ENCODE assay signal across 8 mouse cellular contexts in the genomic region with DNA sequence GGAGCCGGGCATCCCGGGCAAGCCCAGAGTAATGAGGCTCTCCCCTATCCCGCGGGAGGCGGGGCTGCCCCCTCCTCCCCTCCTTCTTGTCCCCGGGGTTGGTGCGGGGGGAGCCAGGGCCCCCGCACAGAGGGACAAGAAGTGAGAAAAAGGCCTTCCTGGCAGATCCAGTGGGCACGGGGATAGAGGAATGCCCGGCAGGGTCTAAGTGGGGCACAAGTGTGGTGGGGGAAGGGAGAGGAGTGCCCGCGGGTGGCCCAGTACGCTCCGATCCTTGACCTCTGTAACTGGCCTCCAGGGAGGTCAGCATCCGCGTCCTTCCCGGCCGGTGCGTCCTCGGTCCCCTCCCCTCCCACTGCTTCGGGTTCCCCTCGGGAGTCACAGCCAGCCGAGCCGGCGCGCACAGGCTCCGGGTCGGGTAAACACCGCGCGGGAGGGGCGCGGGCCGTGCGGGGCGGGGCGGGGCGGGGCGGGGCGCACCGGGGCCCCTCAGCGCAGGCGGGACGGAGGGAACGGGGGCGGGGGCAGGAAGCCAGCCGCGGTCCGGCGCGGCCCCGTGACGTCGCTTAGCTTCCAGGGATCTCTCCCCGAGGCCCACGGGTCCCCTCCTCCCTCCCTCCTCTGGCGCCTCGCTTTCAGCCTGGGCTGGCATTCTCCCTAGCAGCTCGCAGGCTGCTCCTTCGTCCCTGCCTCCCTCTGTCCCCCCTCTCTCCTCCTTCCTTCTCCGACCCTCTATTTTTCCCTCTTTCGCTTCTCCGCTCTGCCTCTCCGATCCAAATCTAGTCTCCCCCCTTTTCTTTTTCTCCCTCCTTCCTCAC. TPM values are rescaled to one million over a fixed set of nuclear protein-coding genes. Genes with fewer than 3 reads are reported as not detected.
DNase-seq lines count a peak whose midpoint lies in the region; ATAC-seq and TF ChIP-seq lines count a peak whose summit lies in the region.

A gene (plus strand): TSS at position 562 of the 818 bp plus-strand sequence.

- peak; percentile 67 for TF ChIP-seq POLR2A in small intestine, adult 2 months (IDR thresholded peaks at IDR 0.05; ENCODE audit: low read depth, low read length)

- H3K4me1 ChIP-seq in embryonic facial prominence, embryonic 14.5 days (ENCODE audit: control insufficient read depth, insufficient read depth, low read length): peaks cover 8% of the 10 kb centered on the region
- H3K4me1 ChIP-seq in heart, embryonic 10.5 days: peaks cover 37% of the 10 kb centered on the region
- H3K4me1 ChIP-seq in limb, embryonic 12.5 days (replicated peaks): peaks cover 25% of the 10 kb centered on the region
- peaks cover 59% of the 10 kb centered on the region for H3K4me1 ChIP-seq in midbrain, embryonic 13.5 days (replicated peaks)
- H3K4me1 ChIP-seq in small intestine, adult 2 months (ENCODE audit: control insufficient read depth, insufficient read depth, insufficient read length, low read length): peaks cover 10% of the 10 kb centered on the region; the same call in 1 of the 2 replicates

- no peaks in the 10 kb centered on the region for H3K36me3 ChIP-seq in embryonic facial prominence, embryonic 14.5 days (ENCODE audit: control insufficient read depth, insufficient read depth, low read length)
- H3K36me3 ChIP-seq in heart, embryonic 10.5 days: no peaks in the 10 kb centered on the region
- no peaks in the 10 kb centered on the region for H3K36me3 ChIP-seq in limb, embryonic 12.5 days
- H3K36me3 ChIP-seq in midbrain, embryonic 13.5 days: 0 out of 2 replicates have a peak, but pooled peaks cover under 1% of the 10 kb centered on the region
- no peaks in the 10 kb centered on the region for H3K36me3 ChIP-seq in small intestine, adult 2 months (ENCODE audit: control insufficient read depth, insufficient read depth, low read length)

- no peak for TF ChIP-seq CTCF in small intestine, adult 2 months (IDR thresholded peaks at IDR 0.05; ENCODE audit: extremely low read depth, insufficient read length, insufficient replicate concordance, low read depth, low read length)

- H3K9ac ChIP-seq in embryonic facial prominence, embryonic 14.5 days (ENCODE audit: low read depth, low read length): peak within 1 kb of the TSS; percentile 82
- H3K9ac ChIP-seq in limb, embryonic 12.5 days (replicated peaks): peak within 1 kb of the TSS; percentile 79
- peak within 1 kb of the TSS; percentile 95 for H3K9ac ChIP-seq in midbrain, embryonic 13.5 days (replicated peaks)

- peak; percentile 80 for ATAC-seq in embryonic facial prominence, embryonic 14.5 days (ENCODE audit: low read depth)
- peak; percentile 54 for ATAC-seq in limb, embryonic 12.5 days (ENCODE audit: insufficient number of reproducible peaks, insufficient read depth, low FRiP score, low TSS enrichment, low read depth)
- peak; percentile 84 for ATAC-seq in midbrain, embryonic 13.5 days

- H3K9me3 ChIP-seq in embryonic facial prominence, embryonic 14.5 days (ENCODE audit: control insufficient read depth, low read length): no peaks in the 10 kb centered on the region
- H3K9me3 ChIP-seq in heart, embryonic 10.5 days: no peaks in the 10 kb centered on the region
- H3K9me3 ChIP-seq in limb, embryonic 12.5 days: no peaks in the 10 kb centered on the region
- H3K9me3 ChIP-seq in midbrain, embryonic 13.5 days: no peaks in the 10 kb centered on the region

- H3K4me2 ChIP-seq in embryonic facial prominence, embryonic 14.5 days (ENCODE audit: low read depth, low read length): peak within 1 kb of the TSS; percentile 96
- peak within 1 kb of the TSS; percentile 97 for H3K4me2 ChIP-seq in limb, embryonic 12.5 days
- peak within 1 kb of the TSS; percentile 80 for H3K4me2 ChIP-seq in midbrain, embryonic 13.5 days (replicated peaks)

- H3K4me3 ChIP-seq in embryonic facial prominence, embryonic 14.5 days (ENCODE audit: low read depth, low read length): peak within 1 kb of the TSS; percentile 77
- peak within 1 kb of the TSS; percentile 87 for H3K4me3 ChIP-seq in heart, embryonic 10.5 days
- peak within 1 kb of the TSS; percentile 82 for H3K4me3 ChIP-seq in limb, embryonic 12.5 days (replicated peaks)
- H3K4me3 ChIP-seq in midbrain, embryonic 13.5 days (replicated peaks): peak within 1 kb of the TSS; percentile 98
- H3K4me3 ChIP-seq in small intestine, adult 2 months (ENCODE audit: low read depth, low read length): peak within 1 kb of the TSS; percentile 86

- peaks cover 47% of the 10 kb centered on the region for H3K27me3 ChIP-seq in embryonic facial prominence, embryonic 14.5 days (replicated peaks; ENCODE audit: control insufficient read depth, insufficient read depth, low read length)
- H3K27me3 ChIP-seq in heart, embryonic 10.5 days (ENCODE audit: insufficient read depth, poor library complexity, severe bottlenecking): peaks cover 96% of the 10 kb centered on the region
- peaks cover 82% of the 10 kb centered on the region for H3K27me3 ChIP-seq in limb, embryonic 12.5 days
- peaks cover 11% of the 10 kb centered on the region for H3K27me3 ChIP-seq in midbrain, embryonic 13.5 days
- no peaks in the 10 kb centered on the region for H3K27me3 ChIP-seq in small intestine, adult 2 months (ENCODE audit: control insufficient read depth, insufficient read depth, low read length)

- DNase-seq in layer of hippocampus, adult 11-12 months (ENCODE audit: low spot score): peak; percentile 83
- DNase-seq in layer of hippocampus, adult 9-10 months (ENCODE audit: low spot score): no peak
- DNase-seq in embryonic facial prominence, embryonic 14.5 days (ENCODE audit: low spot score): peak; percentile 86
- peak; percentile 80 for DNase-seq in heart, embryonic 10.5 days (ENCODE audit: low spot score)
- DNase-seq in kidney, adult 9 months: peak; percentile 94

- peak within 1 kb of the TSS; percentile 72 for H3K27ac ChIP-seq in embryonic facial prominence, embryonic 14.5 days (replicated peaks; ENCODE audit: low read depth, low read length)
- H3K27ac ChIP-seq in heart, embryonic 10.5 days: peak within 1 kb of the TSS; percentile 87
- H3K27ac ChIP-seq in limb, embryonic 12.5 days: peak within 1 kb of the TSS; percentile 66
- H3K27ac ChIP-seq in midbrain, embryonic 13.5 days: peak within 1 kb of the TSS; percentile 97
- peak within 1 kb of the TSS; percentile 84 for H3K27ac ChIP-seq in small intestine, adult 2 months (ENCODE audit: insufficient read depth, low read depth, low read length)

- 1% methylated on average over 9 of the region's 64 CpGs for WGBS in embryonic facial prominence, embryonic 14.5 days
- 0% methylated on average over 55 of the region's 64 CpGs for WGBS in heart, embryonic 10.5 days
- WGBS in limb, embryonic 12.5 days: under 1% methylated on average over 59 of the region's 64 CpGs
- whole genome bisulfite sequencing in midbrain, embryonic 13.5 days: 0% methylated on average over 38 of the region's 64 CpGs
- 1% methylated on average over 52 of the region's 64 CpGs for WGBS in small intestine, adult 2 months

RNA-seq across cellular contexts. Expression of the gene that starts here (rescaled TPM):
- 2.4 and 2.5 TPM in 2 replicates for polyA plus RNA-seq in embryonic facial prominence, embryonic 14.5 days (2014; fragmentation: Nextera tagmentation; extraction: Ambion mirVana)
- 0.38 and 0.70 TPM in 2 replicates for polyA plus RNA-seq in heart, embryonic 10.5 days (2016; fragmentation: Nextera tagmentation; extraction: Ambion mirVana)
- polyA plus RNA-seq in limb, embryonic 12.5 days (2016; fragmentation: Nextera tagmentation; extraction: Ambion mirVana): 1.2 and 1.6 TPM in 2 replicates
- 13.0 and 13.4 TPM in 2 replicates for polyA plus RNA-seq in midbrain, embryonic 13.5 days (2015; fragmentation: Nextera tagmentation; extraction: Ambion mirVana)
- 38.7 and 93.9 TPM in 2 replicates for polyA plus RNA-seq in small intestine, adult 2 months (2012; rRNA removed)

Comparison
In these comparisons a context has a peak if more than half of its experiments do, and no peak if none do; other contexts are left out.
1. Peak in DNase-seq, H3K4me3 ChIP-seq and H3K27ac ChIP-seq in heart, embryonic 10.5 days; RNA of the gene not detected or under 1 TPM.